Mouse (Mus musculus): ENCODE measurements around the gene Olfr109. TPM values are rescaled to one million over a fixed set of nuclear protein-coding genes. Genes with fewer than 3 reads are reported as not detected.

The Olfr109 gene
- not detected in 2 replicates for polyA plus RNA-seq (2014; fragmentation: Nextera tagmentation; extraction: Ambion mirVana)

DNA sequence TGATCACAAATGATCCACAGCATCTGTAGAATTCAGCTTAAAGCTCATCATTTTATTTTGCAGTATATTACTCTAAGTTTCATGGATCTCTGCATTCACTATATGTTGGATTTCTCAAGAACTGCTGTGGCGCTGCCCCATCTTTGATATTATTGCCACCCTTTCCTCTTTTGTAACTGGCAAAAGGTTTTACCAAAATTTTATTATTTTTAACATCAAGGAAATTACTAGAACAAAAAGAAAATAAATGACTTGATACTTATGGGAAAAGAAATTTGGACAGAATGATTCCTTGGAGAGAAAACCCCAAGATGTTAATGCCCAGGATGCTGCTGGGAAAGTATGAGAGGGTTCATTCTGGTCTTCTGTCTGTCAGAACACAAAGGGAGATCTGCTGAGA is at the start of gene Olfr109:
Gene Olfr109 (plus strand): TSS at position 301 of the 400 bp plus-strand sequence.
- H3K27ac ChIP-seq (ENCODE audit: low read depth, low read length): no peak within 1 kb of the TSS
- no peaks in the 10 kb centered on the region for H3K36me3 ChIP-seq (ENCODE audit: control insufficient read depth, insufficient read depth, low read length)
- H3K4me2 ChIP-seq (replicated peaks; ENCODE audit: low read depth, low read length): no peak within 1 kb of the TSS
- H3K4me3 ChIP-seq (ENCODE audit: low read length): no peak within 1 kb of the TSS
- H3K9ac ChIP-seq (ENCODE audit: low read depth, low read length): no peak within 1 kb of the TSS
- H3K9me3 ChIP-seq (ENCODE audit: control insufficient read depth, low read length): no peaks in the 10 kb centered on the region
- ATAC-seq (ENCODE audit: low FRiP score, low TSS enrichment): no peak
- H3K27me3 ChIP-seq (ENCODE audit: control insufficient read depth, insufficient read depth, low read length): no peaks in the 10 kb centered on the region
- 90% methylated on average over 1 of the region's 1 CpGs for WGBS
- no peaks in the 10 kb centered on the region for H3K4me1 ChIP-seq (ENCODE audit: control insufficient read depth, insufficient read depth, low read length)

DNA sequence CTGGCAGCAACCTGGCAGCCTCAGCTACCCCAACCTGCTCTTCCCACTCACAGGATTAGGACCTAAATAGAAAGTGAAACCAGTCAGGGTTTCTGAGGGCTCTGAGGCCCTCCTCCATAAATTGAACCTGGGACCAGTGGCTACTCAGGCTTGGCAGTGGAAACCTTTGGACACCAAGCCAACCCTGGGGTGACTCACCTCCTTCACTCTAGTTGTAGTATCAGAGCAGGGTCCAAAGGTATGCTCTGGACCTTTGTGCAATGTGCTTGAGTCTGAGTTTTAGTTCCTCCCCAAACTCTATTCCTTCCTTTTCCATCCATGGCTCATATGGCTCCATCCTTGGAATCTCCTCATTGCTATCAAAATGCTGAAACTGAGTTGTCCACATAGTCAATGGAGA is 45.3 kb upstream of the Olfr109 start:
- Histone ChIP-seq H3K4me1 (ENCODE audit: control insufficient read depth, insufficient read depth, low read length) (no peaks in the 10 kb centered on the region), H3K27ac (ENCODE audit: low read depth, low read length) (no peak overlapping the region), H3K27me3 (ENCODE audit: control insufficient read depth, insufficient read depth, low read length) (no peaks in the 10 kb centered on the region), H3K9me3 (ENCODE audit: control insufficient read depth, low read length) (no peaks in the 10 kb centered on the region; the same call in 1 of the 2 replicates), H3K4me2 (replicated peaks; ENCODE audit: low read depth, low read length) (no peak overlapping the region), H3K4me3 (ENCODE audit: low read length) (no peak overlapping the region), H3K9ac (ENCODE audit: low read depth, low read length) (no peak overlapping the region), H3K36me3 (ENCODE audit: control insufficient read depth, insufficient read depth, low read length) (no peaks in the 10 kb centered on the region)
- no peak for ATAC-seq (ENCODE audit: low FRiP score, low TSS enrichment)

DNA sequence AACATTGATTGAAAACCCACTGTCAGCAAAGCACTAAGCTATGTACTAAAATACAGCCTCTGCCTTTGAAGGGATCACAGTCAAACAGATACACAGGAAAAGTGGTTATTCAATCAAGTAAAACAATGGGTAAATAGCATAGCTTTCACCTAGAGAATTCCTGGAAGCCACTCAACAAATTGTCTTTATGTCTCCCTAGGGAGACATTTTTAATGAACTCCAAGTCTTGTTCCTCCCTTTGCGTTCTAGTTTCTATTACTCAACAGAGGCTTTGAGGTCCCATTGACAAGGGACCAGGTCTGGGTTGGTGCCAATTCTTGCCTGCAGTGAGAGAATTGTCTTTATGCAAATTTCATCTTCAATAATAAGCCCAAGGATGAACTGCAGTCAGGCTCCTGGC is 13.5 kb upstream of the Olfr109 start, which contains the start of gene Olfr108:
Gene Olfr108 (plus strand): TSS at position 301 of the 400 bp plus-strand sequence.
- no peaks in the 10 kb centered on the region for H3K9me3 ChIP-seq (ENCODE audit: control insufficient read depth, low read length)

DNA sequence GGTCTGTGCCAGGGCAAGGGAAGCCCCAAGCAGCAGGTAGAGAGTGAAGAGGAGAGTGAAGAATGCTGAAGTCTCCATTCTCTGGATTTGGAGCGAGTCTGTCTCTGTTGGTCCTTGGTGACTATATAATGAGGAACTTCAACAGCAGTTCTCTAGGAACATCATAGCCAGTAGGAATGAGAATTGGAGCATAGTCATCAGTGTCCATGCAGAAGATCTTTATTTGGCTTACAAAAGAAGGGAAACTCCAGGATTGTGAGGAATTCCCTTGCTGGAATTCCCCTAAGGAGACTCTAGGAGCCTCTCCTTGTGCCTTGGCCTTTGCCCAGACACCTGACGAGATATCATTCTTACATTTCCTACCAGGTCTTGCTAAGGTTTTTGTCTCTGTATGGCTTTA is 24.7 kb downstream of the Olfr109 start, which contains the start of gene H2-M2:
Gene H2-M2 (minus strand): TSS at position 101 of the 400 bp plus-strand sequence.
- 82% methylated on average over 2 of the region's 2 CpGs for WGBS
- Histone ChIP-seq H3K4me3 (ENCODE audit: low read length) (no peak within 1 kb of the TSS), H3K27ac (ENCODE audit: low read depth, low read length) (no peak within 1 kb of the TSS), H3K9me3 (ENCODE audit: control insufficient read depth, low read length) (no peaks in the 10 kb centered on the region), H3K36me3 (ENCODE audit: control insufficient read depth, insufficient read depth, low read length) (no peaks in the 10 kb centered on the region), H3K27me3 (ENCODE audit: control insufficient read depth, insufficient read depth, low read length) (no peaks in the 10 kb centered on the region), H3K4me2 (replicated peaks; ENCODE audit: low read depth, low read length) (no peak within 1 kb of the TSS), H3K4me1 (ENCODE audit: control insufficient read depth, insufficient read depth, low read length) (no peaks in the 10 kb centered on the region), H3K9ac (ENCODE audit: low read depth, low read length) (no peak within 1 kb of the TSS)
- ATAC-seq (ENCODE audit: low FRiP score, low TSS enrichment): no peak

More for the DNA sequence above, 13.5 kb upstream of the Olfr109 start, which contains the start of gene Olfr108:
- H3K36me3 ChIP-seq (ENCODE audit: control insufficient read depth, insufficient read depth, low read length): no peaks in the 10 kb centered on the region
- H3K4me2 ChIP-seq (replicated peaks; ENCODE audit: low read depth, low read length): no peak within 1 kb of the TSS
- no peak within 1 kb of the TSS for H3K9ac ChIP-seq (ENCODE audit: low read depth, low read length)
- H3K4me3 ChIP-seq (ENCODE audit: low read length): no peak within 1 kb of the TSS
- no peak for ATAC-seq (ENCODE audit: low FRiP score, low TSS enrichment)
- no peaks in the 10 kb centered on the region for H3K27me3 ChIP-seq (ENCODE audit: control insufficient read depth, insufficient read depth, low read length)
- no peak within 1 kb of the TSS for H3K27ac ChIP-seq (ENCODE audit: low read depth, low read length)
- no peaks in the 10 kb centered on the region for H3K4me1 ChIP-seq (ENCODE audit: control insufficient read depth, insufficient read depth, low read length)
- WGBS: 73% methylated on average over 1 of the region's 1 CpGs

DNA sequence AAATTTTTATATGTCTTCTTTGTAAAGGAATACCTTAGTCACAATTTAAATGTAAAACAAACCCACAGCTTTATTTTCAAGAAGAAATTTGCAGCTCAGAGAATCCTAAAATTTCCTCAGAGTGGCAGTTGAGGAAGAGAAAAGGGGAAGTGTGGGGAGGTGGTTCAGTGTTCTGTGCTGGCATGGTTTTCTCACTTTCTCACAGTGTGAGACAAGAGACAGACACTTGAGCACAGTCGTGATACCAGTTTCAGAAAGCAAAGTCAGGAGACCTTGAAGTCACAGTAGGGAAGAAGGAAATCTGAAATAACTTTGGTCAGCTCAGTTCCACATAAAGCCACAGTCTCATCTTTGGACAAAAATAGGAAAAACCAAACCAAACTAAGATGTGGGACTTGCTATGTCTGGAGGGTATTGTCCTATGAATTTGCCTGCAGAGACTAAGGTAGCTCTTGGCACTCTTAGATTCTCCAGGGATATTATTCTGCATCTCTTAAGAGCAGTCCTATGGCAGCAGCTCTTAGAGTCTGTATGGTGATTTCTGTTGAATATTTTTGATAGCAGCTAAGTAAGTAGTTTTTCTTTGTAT is 33.3 kb downstream of the Olfr109 start, which contains the start of gene Olfr110:
Gene Olfr110 (plus strand): TSS at position 539 of the 589 bp plus-strand sequence.
- ATAC-seq (ENCODE audit: low FRiP score, low TSS enrichment): no peak
- no peak within 1 kb of the TSS for H3K4me3 ChIP-seq (ENCODE audit: low read length)
- no peaks in the 10 kb centered on the region for H3K36me3 ChIP-seq (ENCODE audit: control insufficient read depth, insufficient read depth, low read length)
- no peaks in the 10 kb centered on the region for H3K27me3 ChIP-seq (ENCODE audit: control insufficient read depth, insufficient read depth, low read length)
- H3K27ac ChIP-seq (ENCODE audit: low read depth, low read length): no peak within 1 kb of the TSS
- no peaks in the 10 kb centered on the region for H3K9me3 ChIP-seq (ENCODE audit: control insufficient read depth, low read length)
- no peak within 1 kb of the TSS for H3K4me2 ChIP-seq (replicated peaks; ENCODE audit: low read depth, low read length)
- no peak within 1 kb of the TSS for H3K9ac ChIP-seq (ENCODE audit: low read depth, low read length)
- WGBS: 62% methylated on average over 1 of the region's 1 CpGs
- no peaks in the 10 kb centered on the region for H3K4me1 ChIP-seq (ENCODE audit: control insufficient read depth, insufficient read depth, low read length)

DNA sequence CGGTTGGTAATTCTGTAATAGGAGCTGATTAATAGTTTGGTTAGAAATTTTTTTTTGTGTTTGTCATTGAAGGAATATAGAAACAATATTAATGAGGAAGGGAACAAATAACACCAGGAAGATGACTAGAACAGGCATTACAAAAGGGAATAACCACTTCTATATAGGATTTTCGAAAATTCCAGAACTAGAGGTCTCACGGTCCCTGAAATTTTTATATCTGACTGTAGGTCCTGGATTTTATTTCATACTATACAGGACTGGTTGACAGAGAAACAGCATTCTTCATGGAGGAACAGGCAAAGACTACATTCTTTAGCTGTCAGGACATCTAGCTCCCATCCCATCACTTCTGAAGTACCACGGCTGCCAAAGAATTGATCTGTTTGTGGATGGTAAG is 49.0 kb downstream of the Olfr109 start, which contains the start of gene Olfr111:
Gene Olfr111 (plus strand): TSS at position 301 of the 400 bp plus-strand sequence.
- no peak within 1 kb of the TSS for H3K27ac ChIP-seq (ENCODE audit: low read depth, low read length)
- ATAC-seq (ENCODE audit: low FRiP score, low TSS enrichment): no peak
- 91% methylated on average over 4 of the region's 4 CpGs for WGBS

More for the DNA sequence above, 49.0 kb downstream of the Olfr109 start, which contains the start of gene Olfr111:
- Histone ChIP-seq H3K4me2 (replicated peaks; ENCODE audit: low read depth, low read length) (no peak within 1 kb of the TSS), H3K27me3 (ENCODE audit: control insufficient read depth, insufficient read depth, low read length) (no peaks in the 10 kb centered on the region), H3K9me3 (ENCODE audit: control insufficient read depth, low read length) (no peaks in the 10 kb centered on the region), H3K36me3 (ENCODE audit: control insufficient read depth, insufficient read depth, low read length) (no peaks in the 10 kb centered on the region), H3K9ac (ENCODE audit: low read depth, low read length) (no peak within 1 kb of the TSS), H3K4me1 (ENCODE audit: control insufficient read depth, insufficient read depth, low read length) (no peaks in the 10 kb centered on the region), H3K4me3 (ENCODE audit: low read length) (no peak within 1 kb of the TSS)

Other genes with a start within 250 kb of the Olfr109 start
- not detected in 2 replicates for gene Olfr95, start 245.8 kb upstream of the Olfr109 start, polyA plus RNA-seq (2014; fragmentation: Nextera tagmentation; extraction: Ambion mirVana)
- not detected in 2 replicates for gene Olfr96, start 238.8 kb upstream of the Olfr109 start, polyA plus RNA-seq (2014; fragmentation: Nextera tagmentation; extraction: Ambion mirVana)
- gene Olfr97, start 221.6 kb upstream of the Olfr109 start, polyA plus RNA-seq (2014; fragmentation: Nextera tagmentation; extraction: Ambion mirVana): not detected in 2 replicates
- not detected in 2 replicates for gene Olfr98, start 195.2 kb upstream of the Olfr109 start, polyA plus RNA-seq (2014; fragmentation: Nextera tagmentation; extraction: Ambion mirVana)
- gene H2-M3, start 188.7 kb upstream of the Olfr109 start, polyA plus RNA-seq (2014; fragmentation: Nextera tagmentation; extraction: Ambion mirVana): 1.1 and 1.3 TPM in 2 replicates
- not detected in 2 replicates for gene Olfr99, start 175.5 kb upstream of the Olfr109 start, polyA plus RNA-seq (2014; fragmentation: Nextera tagmentation; extraction: Ambion mirVana)
- not detected in 2 replicates for gene Olfr101, start 154.6 kb upstream of the Olfr109 start, polyA plus RNA-seq (2014; fragmentation: Nextera tagmentation; extraction: Ambion mirVana)
- gene Olfr102, start 141.9 kb upstream of the Olfr109 start, polyA plus RNA-seq (2014; fragmentation: Nextera tagmentation; extraction: Ambion mirVana): not detected in 2 replicates
- not detected in 2 replicates for gene Olfr103, start 119.2 kb upstream of the Olfr109 start, polyA plus RNA-seq (2014; fragmentation: Nextera tagmentation; extraction: Ambion mirVana)
- not detected in 2 replicates for gene Olfr104-ps, start 99.3 kb upstream of the Olfr109 start, polyA plus RNA-seq (2014; fragmentation: Nextera tagmentation; extraction: Ambion mirVana)
- gene Olfr105-ps, start 79.9 kb upstream of the Olfr109 start, polyA plus RNA-seq (2014; fragmentation: Nextera tagmentation; extraction: Ambion mirVana): not detected in 2 replicates
- not detected in 2 replicates for gene Olfr106-ps, start 68.5 kb upstream of the Olfr109 start, polyA plus RNA-seq (2014; fragmentation: Nextera tagmentation; extraction: Ambion mirVana)
- gene Olfr107, start 59.7 kb upstream of the Olfr109 start, polyA plus RNA-seq (2014; fragmentation: Nextera tagmentation; extraction: Ambion mirVana): not detected in 2 replicates
- gene Olfr108, start 13.4 kb upstream of the Olfr109 start, polyA plus RNA-seq (2014; fragmentation: Nextera tagmentation; extraction: Ambion mirVana): not detected in 2 replicates
- not detected in 2 replicates for gene H2-M2, start 24.6 kb downstream of the Olfr109 start, polyA plus RNA-seq (2014; fragmentation: Nextera tagmentation; extraction: Ambion mirVana)
- gene Olfr110, start 33.6 kb downstream of the Olfr109 start, polyA plus RNA-seq (2014; fragmentation: Nextera tagmentation; extraction: Ambion mirVana): not detected in 2 replicates
- gene Olfr111, start 49.1 kb downstream of the Olfr109 start, polyA plus RNA-seq (2014; fragmentation: Nextera tagmentation; extraction: Ambion mirVana): not detected in 2 replicates
- gene Olfr112, start 110.5 kb downstream of the Olfr109 start, polyA plus RNA-seq (2014; fragmentation: Nextera tagmentation; extraction: Ambion mirVana): not detected in 2 replicates
- gene Olfr113, start 118.7 kb downstream of the Olfr109 start, polyA plus RNA-seq (2014; fragmentation: Nextera tagmentation; extraction: Ambion mirVana): not detected in 2 replicates
- not detected in 2 replicates for gene Olfr114, start 133.8 kb downstream of the Olfr109 start, polyA plus RNA-seq (2014; fragmentation: Nextera tagmentation; extraction: Ambion mirVana)
- not detected in 2 replicates for gene Olfr115, start 168.2 kb downstream of the Olfr109 start, polyA plus RNA-seq (2014; fragmentation: Nextera tagmentation; extraction: Ambion mirVana)
- not detected in 2 replicates for gene Olfr116, start 168.3 kb downstream of the Olfr109 start, polyA plus RNA-seq (2014; fragmentation: Nextera tagmentation; extraction: Ambion mirVana)
- gene Olfr117, start 204.9 kb downstream of the Olfr109 start, polyA plus RNA-seq (2014; fragmentation: Nextera tagmentation; extraction: Ambion mirVana): not detected in 2 replicates
- gene Olfr118, start 208.1 kb downstream of the Olfr109 start, polyA plus RNA-seq (2014; fragmentation: Nextera tagmentation; extraction: Ambion mirVana): not detected in 2 replicates
- not detected in 2 replicates for gene Olfr119, start 237.6 kb downstream of the Olfr109 start, polyA plus RNA-seq (2014; fragmentation: Nextera tagmentation; extraction: Ambion mirVana)